Mouse (Mus musculus) spleen, embryonic (tissue): ENCODE results near the gene Tars2.

ENCODE experiments used
- CTCF ChIA-PET: fragments of 350-600 bp; sonication (Branson Sonifier 250); formaldehyde crosslinking; loops from one replicate; lab custom pipeline; 2022; lab: Charles Lee

Tars2 gene

DNA sequence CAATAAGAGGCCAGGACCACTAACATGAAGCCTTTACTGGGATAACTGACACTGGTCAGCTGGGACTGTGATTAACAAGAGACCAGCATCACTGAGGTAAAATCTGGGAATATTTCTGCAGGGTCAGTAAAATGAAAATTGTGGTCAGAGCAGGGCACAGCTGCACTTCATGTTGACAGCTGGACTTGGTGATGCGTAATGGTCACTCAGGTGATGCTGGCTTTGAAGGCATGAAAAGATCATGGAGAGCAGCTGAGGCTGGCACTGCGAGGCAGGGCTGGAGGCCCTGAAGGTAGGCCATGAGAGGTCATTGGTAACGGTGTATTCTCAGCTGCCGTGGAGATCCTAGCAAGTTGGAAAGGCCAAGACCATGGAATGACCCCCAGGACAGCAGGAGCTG, 61.7 kb downstream of the Tars2 start:
- CTCF ChIA-PET = no interaction called here

DNA sequence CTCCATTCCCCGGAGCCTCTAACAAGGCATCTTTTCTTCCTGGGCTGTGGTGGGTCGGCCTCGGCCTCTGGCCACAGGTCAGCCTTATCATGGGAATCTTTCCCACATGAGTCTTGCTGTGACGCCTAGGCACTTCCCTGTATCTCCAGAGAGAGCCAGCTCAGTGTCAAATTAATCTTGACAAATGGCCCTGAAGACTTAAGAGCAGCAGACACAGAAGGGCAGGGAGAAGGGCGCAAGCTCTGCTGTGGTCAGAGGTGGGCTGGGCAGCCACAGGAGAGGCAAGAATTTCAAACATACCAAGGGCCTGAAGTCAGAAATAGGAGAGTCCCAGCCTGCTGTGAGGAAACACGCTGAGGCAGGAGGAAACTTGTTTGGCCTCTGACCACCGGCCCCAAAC, 63.6 kb downstream of the Tars2 start:
- CTCF ChIA-PET = no interaction called here

DNA sequence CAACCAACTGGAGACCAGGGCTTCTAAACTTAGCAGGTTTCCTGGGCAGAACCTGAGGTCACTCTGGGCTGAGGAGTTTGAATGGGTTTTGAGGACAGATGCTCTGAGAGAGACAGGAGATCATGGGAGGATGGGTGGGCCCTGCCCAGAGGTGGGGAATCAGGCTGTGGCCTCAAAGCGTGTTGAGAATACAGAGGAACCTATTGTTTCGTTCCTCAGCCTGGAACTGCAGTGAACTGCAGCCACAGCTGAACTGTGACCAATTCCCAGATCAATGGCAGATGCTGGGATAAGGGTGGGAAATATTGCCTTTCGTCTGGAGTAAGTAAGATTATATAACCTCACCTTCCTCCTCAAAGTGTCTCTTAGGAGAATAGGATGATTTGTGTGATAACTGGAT, 64.2 kb downstream of the Tars2 start:
- CTCF ChIA-PET = no interaction called here

DNA sequence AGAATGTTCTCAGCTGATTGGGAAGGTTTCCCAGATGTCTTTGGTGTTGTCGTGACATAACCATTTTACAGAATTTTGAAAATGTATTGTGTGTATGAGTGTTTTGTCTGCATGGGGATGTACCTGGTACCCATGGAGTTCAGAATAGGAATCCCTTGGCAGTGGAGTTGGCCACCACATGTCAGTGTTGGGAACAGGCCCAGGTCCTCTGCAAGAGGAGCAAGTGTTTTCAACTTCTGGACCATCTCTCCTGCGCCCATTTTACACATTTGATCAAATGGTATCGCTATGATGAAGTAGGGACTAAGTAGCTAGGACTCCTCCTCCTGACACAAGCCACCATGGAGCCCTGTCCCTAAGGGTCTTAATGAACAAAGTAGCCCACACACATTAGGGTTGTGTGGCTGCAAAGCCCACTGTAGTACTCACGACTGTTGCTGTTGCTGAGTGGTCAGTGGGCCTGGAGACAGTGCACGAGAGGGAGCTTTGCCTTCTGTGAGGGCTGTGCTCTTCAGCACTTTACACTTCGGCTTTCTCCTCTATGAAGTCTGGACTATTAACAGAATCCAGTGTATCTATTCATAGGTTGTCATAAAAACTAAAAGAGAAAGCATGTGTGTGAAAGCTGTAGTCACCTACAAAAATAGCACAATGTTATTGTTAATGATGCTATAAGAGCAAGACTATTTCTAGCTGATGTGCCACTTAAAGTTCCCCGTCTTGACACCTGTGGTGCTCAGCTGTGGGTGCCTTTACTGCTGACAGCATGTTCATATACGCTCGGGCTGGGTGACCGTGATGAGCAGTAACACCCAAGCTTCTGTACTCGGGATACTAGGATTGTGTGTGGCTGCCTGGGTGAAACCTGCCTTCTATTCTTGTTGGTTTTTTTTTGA, 65.0 kb downstream of the Tars2 start:
- CTCF ChIA-PET = interaction anchor here (0.6 kb wide), 1 partner anchor 155 kb away, joined by 4 read pairs; no protein-coding TSS in a partner anchor

DNA sequence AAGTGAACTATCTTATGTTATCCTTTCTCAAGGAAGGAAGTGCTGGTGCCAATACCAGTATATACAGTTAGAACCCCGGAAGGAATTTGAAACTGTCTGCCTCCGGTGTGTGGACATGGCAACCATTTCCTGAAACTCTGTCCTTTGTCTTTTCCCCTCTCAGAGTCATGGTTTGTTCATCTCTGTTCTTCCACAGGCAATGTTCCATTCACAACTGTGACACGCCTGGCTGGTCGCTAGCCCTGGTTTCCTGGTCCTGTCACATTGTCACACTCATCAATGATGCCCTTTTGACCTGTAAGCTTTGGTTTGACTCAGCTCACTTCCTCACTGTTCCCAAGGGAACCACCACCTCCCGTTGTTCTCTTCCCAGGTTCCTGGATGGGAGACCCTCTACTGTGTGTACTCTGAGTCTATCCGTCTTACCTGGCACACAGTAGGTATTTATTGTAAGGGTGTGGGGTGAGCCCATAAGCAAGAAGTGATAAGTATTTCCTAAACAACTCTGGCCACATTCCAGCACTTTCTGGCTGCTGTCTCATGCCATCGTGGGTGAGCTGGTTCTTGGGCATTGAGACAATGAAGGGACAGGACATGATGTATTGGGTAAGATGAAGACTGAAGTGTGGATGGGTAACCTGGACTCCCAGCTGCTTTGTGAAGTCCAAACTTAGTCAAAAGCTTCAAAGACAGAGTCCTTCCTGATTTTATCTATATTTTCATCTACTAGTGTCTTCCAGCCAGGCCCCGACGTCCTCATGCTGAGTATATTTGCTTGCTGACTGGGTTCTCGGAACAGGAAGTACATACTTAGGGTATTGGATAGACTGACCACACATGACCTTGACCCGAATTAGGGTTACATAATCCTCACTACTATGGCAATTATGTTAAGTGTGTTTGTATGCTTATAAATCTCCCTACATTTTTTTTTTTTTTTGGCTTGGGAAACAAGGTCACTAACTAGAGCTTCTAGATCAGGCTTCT, 65.9 kb downstream of the Tars2 start:
- CTCF ChIA-PET = interaction anchor here (0.6 kb wide), 1 partner anchor 156 kb away, joined by 4 read pairs; no protein-coding TSS in a partner anchor

DNA sequence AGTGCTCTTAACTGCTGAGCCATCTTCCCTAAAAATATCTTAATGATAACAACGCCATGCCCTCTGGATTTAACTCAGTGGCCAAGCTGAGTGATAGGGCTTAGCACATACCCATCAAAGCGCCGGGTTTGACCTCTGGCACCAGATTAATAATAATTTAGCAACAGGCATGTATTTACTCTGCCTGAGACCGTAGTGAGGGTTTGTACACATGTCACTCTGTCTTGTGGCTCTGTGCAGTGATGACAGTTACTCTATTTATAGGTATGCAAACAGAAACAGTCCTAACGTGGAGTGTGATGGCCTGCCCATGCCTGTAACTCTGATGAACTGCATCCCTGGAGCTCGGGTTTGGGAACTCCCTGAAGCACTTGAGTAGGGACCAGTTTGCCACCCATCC, 67.3 kb downstream of the Tars2 start:
- CTCF ChIA-PET = no interaction called here

DNA sequence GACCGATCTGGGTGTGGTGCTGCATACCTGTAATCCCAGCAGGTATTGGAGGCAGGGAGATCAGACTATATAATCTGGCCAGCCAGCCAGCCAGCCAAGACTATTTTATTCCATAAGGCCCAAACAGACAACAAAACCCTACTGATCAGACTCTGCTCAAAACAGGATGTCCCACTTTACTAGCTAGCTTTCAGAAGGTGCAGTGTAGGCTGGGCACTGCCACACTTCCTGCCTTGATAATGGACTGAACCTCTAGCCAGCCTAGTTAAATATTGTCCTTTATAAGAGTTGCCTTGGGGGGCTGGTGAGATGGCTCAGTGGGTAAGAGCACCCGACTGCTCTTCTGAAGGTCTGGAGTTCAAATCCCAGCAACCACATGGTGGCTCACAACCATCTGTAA, 69.5 kb downstream of the Tars2 start:
- CTCF ChIA-PET = interaction anchor here (0.7 kb wide), 1 partner anchor 41 kb away, joined by 11 read pairs; no protein-coding TSS in a partner anchor
